Mouse (Mus musculus) layer of hippocampus, adult 8-10 months (tissue): Measurements from ENCODE around the gene Mrpl45. TPM values are rescaled to one million over a fixed set of nuclear protein-coding genes. Genes with fewer than 3 reads are reported as not detected.
A peak's percentile ranks its signal among the peaks of the same experiment; 100 is the strongest.

ENCODE experiments used
- DNase-seq, 2 experiments: peaks; one replicate each; pipeline ENCODE4 v3.0.0; 2022; ENCODE audit warnings: low spot score in 2 of 2
- total RNA-seq, 4 experiments: library from RNA; stranded (reverse); gene quantifications; 2 replicates each; pipeline ENCODE4 v1.2.4; 2022

The Mrpl45 gene
- total RNA-seq, 4 experiments from 2014 or later, result 23.1 to 32.2 (median 27.4) TPM

DNA sequence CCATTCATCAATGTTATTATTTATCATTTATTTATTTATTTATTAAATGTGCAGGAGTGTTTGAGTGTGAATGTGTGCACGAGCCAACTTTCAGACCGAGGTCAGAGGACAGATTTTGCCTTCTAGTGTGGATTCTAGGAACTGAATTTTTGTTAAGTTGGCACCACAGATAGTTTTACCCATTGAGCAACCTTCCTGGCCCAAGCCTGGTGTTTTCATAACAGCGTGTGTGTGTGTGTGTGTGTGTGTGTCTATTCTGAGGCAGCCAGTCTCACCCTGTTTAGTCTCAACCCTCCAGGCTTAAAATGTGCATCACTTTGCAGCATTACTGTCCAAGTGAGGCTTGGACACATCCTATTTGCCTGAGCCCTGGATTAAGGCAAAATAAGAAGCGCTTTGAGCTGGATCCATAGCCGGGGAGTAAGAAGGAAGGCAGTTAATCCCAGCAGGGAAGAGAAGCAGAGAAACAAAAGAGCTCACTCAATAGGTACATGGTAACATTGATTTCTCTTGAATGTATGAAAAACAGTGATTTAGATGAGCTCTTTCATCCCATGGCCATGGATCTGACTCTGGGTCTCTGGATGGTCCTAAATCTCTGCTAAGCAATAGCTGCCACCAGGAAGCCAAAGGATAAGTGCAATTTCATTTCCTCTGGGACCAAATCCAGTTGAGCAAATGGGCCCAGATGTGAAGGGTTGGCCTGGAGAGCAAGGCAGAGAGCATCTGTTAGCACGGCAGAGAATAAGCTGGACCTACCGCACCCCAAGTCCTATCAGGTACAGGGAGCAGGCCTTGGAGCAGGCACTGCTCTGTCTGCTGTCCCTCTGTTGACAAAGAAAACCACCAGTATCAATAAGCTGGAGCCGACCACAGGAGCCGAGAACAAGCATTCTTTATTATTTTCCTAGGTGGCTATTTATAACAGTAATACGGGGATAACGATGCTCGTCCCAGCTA, 16.0 kb downstream of the Mrpl45 start:
- DNase-seq, result no peak

GRCm38 (mm10) chr11:97333044-97333443, 17.5 kb downstream of the Mrpl45 start:
- DNase-seq, result no peak

DNA sequence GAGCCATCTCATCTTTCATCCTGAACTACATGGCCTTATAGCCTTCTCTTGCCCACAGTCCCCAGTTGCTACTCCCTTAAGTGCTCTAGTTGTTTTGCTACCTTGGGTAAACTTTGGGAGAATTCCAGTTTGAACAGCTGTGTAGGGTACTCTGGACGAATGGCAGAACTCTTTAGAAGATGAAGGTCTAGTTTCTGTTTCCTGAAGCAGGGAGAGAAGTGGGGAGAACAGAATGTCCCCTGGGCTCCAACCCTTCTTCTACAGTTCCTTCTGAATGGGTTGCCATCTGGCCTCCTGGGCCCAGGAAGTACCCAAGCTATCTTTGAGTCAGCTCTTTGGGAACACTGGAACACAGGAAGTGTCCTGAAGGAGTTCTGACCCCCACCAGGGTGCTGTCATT, 18.4 kb downstream of the Mrpl45 start:
- DNase-seq, result no peak

DNA sequence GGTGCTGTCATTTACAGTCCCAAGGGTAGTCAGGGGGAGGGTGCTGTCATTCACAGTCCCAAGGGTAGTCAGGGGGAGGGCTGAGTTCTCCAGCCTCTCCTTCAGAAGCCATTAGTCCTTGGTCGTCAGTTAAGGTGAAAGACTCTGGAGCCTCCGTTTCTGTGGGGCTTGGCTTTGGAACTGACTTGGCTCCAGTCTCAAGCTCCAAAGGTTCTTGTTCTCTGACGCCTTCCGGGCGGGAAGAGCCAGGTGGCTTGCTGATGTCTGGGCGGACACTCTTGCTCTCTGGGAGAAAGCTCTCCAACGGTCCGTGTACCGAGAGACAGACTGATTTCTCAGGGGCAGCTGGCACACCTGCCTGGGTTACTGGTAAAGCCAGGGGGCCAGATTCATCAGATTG, 18.9 kb downstream of the Mrpl45 start:
- DNase-seq, result no peak

GRCm38 (mm10) chr11:97336238-97336637, 20.7 kb downstream of the Mrpl45 start:
- no peak for DNase-seq

GRCm38 (mm10) chr11:97336751-97337345, 21.3 kb downstream of the Mrpl45 start:
- no peak for DNase-seq

DNA sequence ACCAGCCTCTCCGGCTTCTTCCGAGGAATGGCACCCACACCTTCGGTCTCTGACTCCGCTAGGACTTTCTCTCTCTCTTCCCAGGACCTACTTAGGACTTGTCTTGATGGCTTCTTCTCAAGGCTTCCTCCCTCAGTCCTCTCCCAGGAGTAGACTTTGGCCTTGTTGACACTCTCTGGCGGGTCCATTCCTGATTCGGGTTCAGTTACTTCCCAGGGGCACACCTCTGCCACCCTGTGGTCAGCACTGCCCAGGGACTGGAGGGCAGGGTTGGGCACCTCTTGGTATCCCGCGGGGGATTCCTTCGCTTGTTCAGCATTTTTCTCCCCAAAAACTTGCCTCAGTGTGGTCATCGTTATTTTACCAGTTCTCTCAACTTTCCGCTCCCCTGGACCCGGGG, 21.8 kb downstream of the Mrpl45 start:
- DNase-seq, result no peak

- DNase-seq, result no peak
Measured at GRCm38 (mm10) chr11:97338302-97338976, 22.9 kb downstream of the Mrpl45 start.

DNA sequence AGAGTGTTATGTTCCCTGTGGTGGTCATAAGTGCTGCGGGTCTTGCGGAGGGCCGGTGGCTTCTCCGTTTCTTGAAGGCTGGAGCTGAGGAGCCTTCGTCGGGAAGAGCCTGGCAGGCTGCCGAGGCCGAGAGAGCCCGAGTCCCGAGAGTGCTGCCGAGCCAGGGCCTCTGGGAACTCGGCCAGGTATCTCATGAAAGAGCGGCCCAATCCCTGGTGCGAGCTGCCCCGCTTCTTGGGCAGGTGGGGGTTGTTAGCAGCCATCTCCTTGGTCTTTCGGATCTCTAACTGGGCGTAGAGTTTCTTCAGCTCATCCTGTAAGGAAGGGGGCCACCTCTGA, 23.4 kb downstream of the Mrpl45 start:
- peak in 1 of 2 experiments; percentile 41 for DNase-seq

DNA sequence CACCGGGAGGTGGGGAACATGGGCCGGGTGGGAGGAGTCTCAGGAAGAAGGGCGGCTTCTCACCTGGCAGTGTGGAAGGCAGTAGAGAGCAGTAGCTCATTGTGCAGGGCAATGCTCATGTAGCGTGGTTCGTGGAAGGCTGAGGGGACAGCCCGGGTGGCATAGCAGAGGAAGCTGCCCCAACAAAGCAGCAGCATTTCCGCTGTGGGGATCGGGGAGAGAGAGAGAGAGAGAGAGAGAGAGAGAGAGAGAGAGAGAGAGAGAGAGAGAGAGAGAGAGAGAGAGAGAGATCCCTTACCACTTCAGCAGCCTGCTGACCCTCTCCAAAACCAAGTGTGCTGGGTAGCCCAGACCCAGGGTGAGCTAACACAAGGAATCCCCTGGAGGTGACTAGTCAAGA, 27.7 kb downstream of the Mrpl45 start:
- no peak for DNase-seq

- DNase-seq, result no peak
Measured at GRCm38 (mm10) chr11:97343619-97344018, 28.1 kb downstream of the Mrpl45 start.

DNA sequence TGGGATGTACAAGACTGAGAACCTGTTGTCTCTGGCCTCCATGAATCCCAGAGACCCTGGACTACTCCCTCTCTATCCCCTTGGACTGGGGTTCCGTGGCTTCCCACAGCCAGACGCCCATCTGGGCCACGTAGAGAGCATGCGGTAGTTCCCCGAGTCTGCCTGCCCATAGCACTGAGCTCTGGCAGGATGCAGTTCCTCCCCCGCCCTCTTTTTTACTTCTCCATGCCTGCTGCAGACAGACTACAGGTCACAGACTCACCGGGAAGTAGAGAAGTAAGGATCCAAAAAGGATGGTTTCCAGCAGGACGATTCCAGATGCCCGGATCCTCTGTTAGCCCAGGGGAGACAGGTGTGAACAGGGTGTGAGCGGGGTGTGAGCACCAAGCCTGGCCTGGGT, 29.9 kb downstream of the Mrpl45 start:
- no peak for DNase-seq

- DNase-seq, result peak in 1 of 2 experiments; percentile 22
Measured at GRCm38 (mm10) chr11:97346383-97346782, 30.9 kb downstream of the Mrpl45 start.

DNA sequence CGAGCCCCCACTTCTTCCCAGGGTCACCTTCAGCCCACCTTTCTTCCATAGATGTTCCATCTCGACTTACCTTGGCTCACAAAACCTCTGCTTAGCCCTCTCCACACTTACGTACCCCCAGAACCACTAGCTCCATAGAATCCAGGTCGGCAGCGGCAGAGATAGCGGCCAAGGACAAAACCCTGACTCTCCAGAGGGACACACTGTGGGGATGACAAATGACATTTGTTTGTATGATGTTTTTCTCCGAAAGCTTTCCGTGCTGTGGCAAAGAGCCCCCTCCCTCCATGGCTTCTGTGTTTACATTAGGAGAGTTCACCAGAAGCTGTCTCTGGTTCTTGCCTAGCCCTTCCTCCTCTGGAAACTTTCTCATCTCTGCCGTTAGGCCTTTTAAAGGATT, 31.8 kb downstream of the Mrpl45 start:
- no peak for DNase-seq

GRCm38 (mm10) chr11:97350035-97350434, 34.5 kb downstream of the Mrpl45 start:
- peak; percentile 65 to 68 for DNase-seq

DNA sequence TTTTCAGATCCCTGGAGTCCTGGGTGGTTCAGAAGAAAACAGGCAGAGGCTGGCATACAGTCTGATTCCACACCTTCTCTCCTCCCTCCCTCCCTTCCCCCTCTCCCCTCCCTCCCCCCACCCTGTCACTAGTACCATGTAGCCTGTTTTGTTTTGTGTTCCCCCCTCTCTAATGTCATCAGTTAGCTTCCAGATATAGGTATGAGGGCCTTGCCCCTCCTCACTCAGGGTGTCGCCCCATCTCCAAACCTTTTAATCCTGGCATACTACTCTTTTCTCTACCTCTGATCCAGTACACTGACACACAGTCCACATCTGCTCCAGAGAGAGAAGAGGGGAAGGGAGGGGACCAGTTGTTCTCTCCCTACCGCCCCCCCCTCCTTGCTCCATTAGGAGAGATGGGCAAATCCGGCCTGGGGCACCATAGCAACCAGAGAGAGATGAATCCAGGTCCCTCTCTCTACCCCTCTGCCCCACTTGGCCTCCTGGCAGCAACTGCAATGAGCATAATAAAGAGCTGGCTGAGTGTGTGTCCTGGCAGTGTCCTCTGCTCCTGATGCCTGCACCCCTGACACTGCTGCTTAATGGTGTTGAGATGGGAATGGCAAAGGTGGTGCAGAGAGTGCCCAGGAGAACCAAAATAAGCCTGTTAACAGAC, 36.6 kb downstream of the Mrpl45 start, which contains the start of gene Gpr179:
Gene Gpr179 (minus strand): TSS at position 51 of the 658 bp plus-strand sequence.
- no peak for DNase-seq

DNA sequence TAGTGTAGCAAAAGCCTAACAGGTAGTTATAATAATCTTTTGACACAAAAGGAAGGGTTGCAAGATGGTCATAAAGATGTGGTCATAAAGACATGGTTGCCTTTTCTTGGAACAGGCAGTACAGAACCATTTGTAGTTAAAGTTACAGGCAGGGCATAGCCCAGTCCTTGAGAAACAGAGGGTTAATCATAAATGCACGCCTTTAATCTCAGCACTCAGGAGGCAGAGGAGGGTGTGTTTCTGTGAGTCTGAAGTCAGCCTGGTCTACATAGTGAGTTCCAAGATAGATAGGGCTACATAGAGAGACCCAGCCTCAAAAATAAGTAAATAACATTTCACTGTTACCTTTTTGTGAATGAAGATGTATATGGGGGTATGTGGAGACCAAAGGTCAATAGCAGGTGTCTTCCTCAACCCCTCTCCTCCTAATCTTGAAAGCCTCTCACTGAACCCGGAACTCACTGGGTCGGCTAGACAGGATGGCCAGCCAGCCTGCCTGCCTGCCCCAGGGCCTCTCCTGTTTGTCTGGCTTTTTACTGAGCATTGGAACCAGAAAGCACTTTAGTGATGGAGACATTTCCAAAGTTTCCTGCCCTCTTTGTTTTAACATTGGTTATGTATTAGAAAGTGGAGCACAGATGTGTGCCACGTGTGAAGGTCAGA, 37.5 kb downstream of the Mrpl45 start:
- DNase-seq, result no peak

GRCm38 (mm10) chr11:97354646-97355045, 39.1 kb downstream of the Mrpl45 start:
- no peak for DNase-seq

DNA sequence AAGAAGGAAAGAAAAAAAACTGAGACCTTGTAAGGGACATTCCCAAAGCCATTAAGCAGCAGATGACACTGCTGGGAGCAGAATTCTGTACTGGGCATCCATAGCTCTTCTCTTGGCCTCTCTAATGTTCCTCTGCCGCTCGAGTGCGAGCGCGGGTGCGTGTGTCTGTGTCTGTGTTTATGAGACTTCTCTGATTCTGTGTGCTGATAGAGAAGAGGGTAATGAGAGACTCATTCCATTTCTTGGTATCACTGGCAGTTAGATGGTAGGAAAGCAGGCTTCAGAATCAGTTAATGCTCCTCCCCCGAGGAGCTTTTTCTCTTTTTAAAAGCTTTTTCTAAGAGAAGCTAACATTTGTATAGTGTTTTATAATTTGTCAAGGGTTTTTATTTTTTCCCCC, 39.7 kb downstream of the Mrpl45 start:
- no peak for DNase-seq

- peak; percentile 50 to 80 for DNase-seq
Measured at GRCm38 (mm10) chr11:97357663-97358062, 42.1 kb downstream of the Mrpl45 start.
